Mouse (Mus musculus): Measurements from ENCODE around the gene Gtf2a1. TPM values are rescaled to one million over a fixed set of nuclear protein-coding genes. Genes with fewer than 3 reads are reported as not detected.
"Not testable (repeated sequence)": the region's sequence is repeated elsewhere in the genome, so short reads cannot be mapped to it uniquely, and the experiment has no call there.

The Gtf2a1 gene
- polyA plus RNA-seq, 1 experiment from 2014 or later = 57.8 TPM

DNA sequence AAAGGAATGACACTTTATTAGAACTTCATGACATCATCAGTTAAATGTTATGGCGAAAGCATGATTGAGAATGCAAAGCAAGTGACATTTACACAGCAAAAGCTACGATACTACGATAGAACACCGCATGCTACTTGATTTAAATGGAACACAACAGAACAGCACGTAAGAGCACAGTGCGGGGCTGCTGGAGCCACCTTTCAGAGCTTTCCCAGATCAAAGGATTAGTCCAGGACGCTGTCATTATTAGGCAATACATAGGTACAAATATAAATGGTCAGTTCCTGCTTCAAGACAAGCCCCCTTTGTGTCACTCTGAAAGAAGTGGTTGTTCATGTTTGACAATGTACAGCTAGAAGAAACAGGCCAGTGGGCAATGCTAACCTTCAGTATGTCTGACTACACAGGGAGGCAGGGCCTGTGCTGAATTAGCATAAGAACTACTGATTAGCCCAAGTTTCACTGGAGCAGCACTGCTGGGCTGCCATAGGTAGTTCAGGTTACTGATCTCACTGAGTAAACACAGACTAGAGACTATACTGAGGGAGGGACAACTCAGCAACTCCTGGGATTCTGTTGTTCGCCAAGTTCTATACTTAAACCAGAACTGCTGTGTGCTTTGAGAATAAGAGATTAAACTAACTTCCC is 32.8 kb downstream of the Gtf2a1 start:
- WGBS = 93% methylated on average over 8 of the region's 8 CpGs
- not testable (repeated sequence) for H3K9ac ChIP-seq; H3K9me3 ChIP-seq (ENCODE audit: control insufficient read depth, low read length)

DNA sequence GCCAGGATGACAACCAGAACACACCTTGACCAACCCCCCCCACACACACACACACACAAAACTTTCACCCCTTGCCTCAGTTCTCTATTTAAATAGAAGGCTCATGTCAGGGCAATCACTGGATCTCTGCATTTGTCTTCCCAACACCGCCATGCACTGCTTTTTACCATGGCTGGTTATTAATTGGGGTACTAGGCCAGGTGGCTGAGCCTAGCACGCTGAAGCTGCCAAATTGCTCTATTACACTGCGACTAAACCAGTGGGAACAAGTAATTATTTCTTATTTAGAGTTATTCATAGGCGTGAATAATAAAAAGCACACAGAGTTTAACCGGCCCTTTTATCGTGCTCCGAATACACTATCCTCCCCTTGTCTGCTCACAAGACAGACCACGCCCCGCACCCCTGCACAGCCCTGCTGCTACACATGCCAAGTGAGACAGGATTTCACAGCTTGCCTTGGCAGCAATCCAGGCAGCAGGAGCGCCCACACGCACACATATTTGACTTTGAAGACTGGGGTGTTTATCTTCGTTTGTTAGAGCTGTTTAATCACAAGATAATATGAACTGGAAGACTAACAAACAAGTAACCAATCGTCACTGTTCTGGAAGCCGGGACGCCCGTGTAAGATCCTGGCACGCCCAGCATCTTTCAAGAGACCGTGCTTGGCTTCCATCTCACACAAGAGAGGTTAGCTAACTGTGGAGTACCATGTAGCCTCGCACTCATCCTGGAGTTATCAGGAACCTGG is 38.3 kb downstream of the Gtf2a1 start:
- Histone ChIP-seq H3K27ac (no peak overlapping the region), H3K4me3 (replicated peaks; ENCODE audit: low read length) (no peak overlapping the region), H3K9me3 (ENCODE audit: control insufficient read depth, low read length) (no peaks in the 10 kb centered on the region), H3K9ac (no peak overlapping the region), H3K4me1 (replicated peaks; ENCODE audit: control insufficient read depth, insufficient read depth, low read length) (peaks cover 12% of the 10 kb centered on the region), H3K27me3 (ENCODE audit: control insufficient read depth, insufficient read depth, low read length) (no peaks in the 10 kb centered on the region), H3K4me2 (replicated peaks) (peak overlapping the region; percentile 34), H3K36me3 (replicated peaks; ENCODE audit: control insufficient read depth, insufficient read depth) (peaks cover 3% of the 10 kb centered on the region)
- peak; percentile 67 for DNase-seq (ENCODE audit: low spot score)
- ATAC-seq (ENCODE audit: low FRiP score) = peak; percentile 84
- 41% methylated on average over 19 of the region's 19 CpGs for WGBS

More for the DNA sequence above, 32.8 kb downstream of the Gtf2a1 start:
- H3K36me3 ChIP-seq (replicated peaks; ENCODE audit: control insufficient read depth, insufficient read depth) = peaks cover 37% of the 10 kb centered on the region
- not testable (repeated sequence) for H3K27me3 ChIP-seq (ENCODE audit: control insufficient read depth, insufficient read depth, low read length); H3K4me1 ChIP-seq (replicated peaks; ENCODE audit: control insufficient read depth, insufficient read depth, low read length); DNase-seq (ENCODE audit: low spot score); H3K4me2 ChIP-seq (replicated peaks); ATAC-seq (ENCODE audit: low FRiP score); H3K4me3 ChIP-seq (replicated peaks; ENCODE audit: low read length); H3K27ac ChIP-seq

DNA sequence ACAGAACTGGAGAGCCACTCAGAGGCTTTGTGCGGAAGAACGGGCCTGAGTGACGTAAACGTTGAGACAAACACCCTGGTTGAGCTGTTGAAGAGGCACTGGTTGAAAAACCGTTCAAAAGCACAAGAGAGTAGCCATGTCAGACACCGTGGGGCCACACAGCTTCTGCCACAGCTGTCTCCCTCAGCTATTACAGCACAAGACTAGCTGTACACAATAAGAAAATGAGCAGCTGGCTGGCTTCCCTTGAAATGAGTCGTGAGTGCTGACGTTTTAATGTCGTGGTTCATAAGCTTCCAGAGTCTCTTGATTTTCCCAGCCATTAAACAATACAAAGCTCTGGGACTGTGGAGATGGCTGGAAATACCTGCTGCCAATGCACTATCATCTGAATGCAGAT is 40.8 kb downstream of the Gtf2a1 start:
- DNase-seq (ENCODE audit: low spot score) (no peak), ATAC-seq (ENCODE audit: low FRiP score) (no peak)
- H3K4me3 ChIP-seq (replicated peaks; ENCODE audit: low read length) = no peak overlapping the region
- 62% methylated on average over 9 of the region's 9 CpGs for WGBS
- no peaks in the 10 kb centered on the region for H3K27me3 ChIP-seq (ENCODE audit: control insufficient read depth, insufficient read depth, low read length)
- H3K4me2 ChIP-seq (replicated peaks) = no peak overlapping the region
- no peaks in the 10 kb centered on the region for H3K36me3 ChIP-seq (replicated peaks; ENCODE audit: control insufficient read depth, insufficient read depth)
- H3K27ac ChIP-seq = no peak overlapping the region
- no peak overlapping the region for H3K9ac ChIP-seq
- H3K9me3 ChIP-seq (ENCODE audit: control insufficient read depth, low read length) = no peaks in the 10 kb centered on the region
- H3K4me1 ChIP-seq (replicated peaks; ENCODE audit: control insufficient read depth, insufficient read depth, low read length) = peaks cover 12% of the 10 kb centered on the region

DNA sequence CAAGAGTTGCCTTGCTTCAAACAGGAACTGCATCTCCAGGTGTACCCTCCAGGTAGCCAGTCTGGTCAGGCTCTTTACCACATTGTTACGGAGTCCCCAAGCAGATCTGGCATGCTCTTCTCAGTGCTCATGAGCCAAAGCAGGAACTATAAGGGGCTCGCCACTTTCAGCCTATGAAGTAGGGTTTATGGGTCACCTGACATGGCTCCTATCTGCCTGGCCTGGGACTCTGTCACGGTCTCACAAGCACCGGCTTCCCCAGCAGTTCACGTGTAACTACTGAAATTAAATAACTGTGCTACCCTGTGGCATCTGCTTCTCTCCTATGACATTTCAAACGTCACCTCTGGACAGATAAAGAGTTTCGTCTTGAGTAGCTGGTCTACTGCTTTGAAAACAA is 50.1 kb downstream of the Gtf2a1 start:
- no peak for ATAC-seq (ENCODE audit: low FRiP score)
- 90% methylated on average over 7 of the region's 7 CpGs for WGBS
- no peak for DNase-seq (ENCODE audit: low spot score)
- H3K36me3 ChIP-seq (replicated peaks; ENCODE audit: control insufficient read depth, insufficient read depth) = no peaks in the 10 kb centered on the region
- H3K4me2 ChIP-seq (replicated peaks) = no peak overlapping the region
- no peaks in the 10 kb centered on the region for H3K4me1 ChIP-seq (replicated peaks; ENCODE audit: control insufficient read depth, insufficient read depth, low read length)
- no peak overlapping the region for H3K4me3 ChIP-seq (replicated peaks; ENCODE audit: low read length)
- no peak overlapping the region for H3K9ac ChIP-seq
- H3K27ac ChIP-seq = no peak overlapping the region
- H3K27me3 ChIP-seq (ENCODE audit: control insufficient read depth, insufficient read depth, low read length) = no peaks in the 10 kb centered on the region
- no peaks in the 10 kb centered on the region for H3K9me3 ChIP-seq (ENCODE audit: control insufficient read depth, low read length)

DNA sequence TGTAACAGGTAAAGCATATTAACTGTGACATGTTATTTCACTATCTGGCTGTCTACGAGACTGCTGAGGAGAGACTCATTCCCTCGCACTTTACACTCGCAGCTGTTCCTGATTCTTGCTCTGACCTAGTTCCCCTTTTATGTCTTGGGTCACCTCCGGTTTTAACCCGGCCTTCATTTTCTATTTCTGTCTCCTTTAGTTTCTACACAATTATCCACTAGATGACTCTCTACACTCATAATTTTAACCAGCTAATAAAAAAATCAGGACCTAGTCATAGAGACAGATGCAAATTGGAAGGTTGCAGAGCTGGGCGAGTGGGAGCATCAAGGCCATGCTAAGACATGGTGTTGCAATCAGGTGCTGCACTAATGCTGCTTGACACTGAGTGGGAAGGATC is 55.8 kb downstream of the Gtf2a1 start:
- Histone ChIP-seq H3K36me3 (replicated peaks; ENCODE audit: control insufficient read depth, insufficient read depth) (no peaks in the 10 kb centered on the region), H3K4me2 (replicated peaks) (no peak overlapping the region), H3K9ac (no peak overlapping the region), H3K27ac (no peak overlapping the region), H3K27me3 (ENCODE audit: control insufficient read depth, insufficient read depth, low read length) (no peaks in the 10 kb centered on the region), H3K4me3 (replicated peaks; ENCODE audit: low read length) (no peak overlapping the region), H3K9me3 (ENCODE audit: control insufficient read depth, low read length) (no peaks in the 10 kb centered on the region), H3K4me1 (replicated peaks; ENCODE audit: control insufficient read depth, insufficient read depth, low read length) (no peaks in the 10 kb centered on the region)
- ATAC-seq (ENCODE audit: low FRiP score) = no peak
- no peak for DNase-seq (ENCODE audit: low spot score)
- WGBS = 95% methylated on average over 6 of the region's 6 CpGs

DNA sequence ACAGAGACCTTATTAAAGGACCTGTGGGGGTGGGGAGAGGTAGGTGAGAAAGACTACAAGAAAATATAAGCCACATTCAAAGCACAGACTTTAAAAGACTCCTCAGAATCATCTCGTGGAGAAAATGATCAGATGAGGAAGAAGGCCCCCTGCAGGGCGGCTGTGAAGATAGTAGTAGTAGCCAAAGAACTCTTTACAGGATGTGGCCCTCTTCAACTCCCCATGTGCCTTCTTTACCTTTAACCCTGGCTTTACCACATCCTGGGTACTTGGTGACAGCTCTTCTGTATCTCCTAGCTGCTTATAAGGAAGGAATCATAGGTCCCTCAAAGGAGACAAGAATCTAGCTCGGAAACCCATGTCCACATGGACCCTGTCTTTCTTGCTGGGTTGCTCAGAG is 66.7 kb downstream of the Gtf2a1 start:
- no peak overlapping the region for H3K27ac ChIP-seq
- H3K27me3 ChIP-seq (ENCODE audit: control insufficient read depth, insufficient read depth, low read length) = no peaks in the 10 kb centered on the region
- H3K4me1 ChIP-seq (replicated peaks; ENCODE audit: control insufficient read depth, insufficient read depth, low read length) = no peaks in the 10 kb centered on the region
- 72% methylated on average over 3 of the region's 3 CpGs for WGBS
- DNase-seq (ENCODE audit: low spot score) (no peak), ATAC-seq (ENCODE audit: low FRiP score) (no peak)
- no peak overlapping the region for H3K9ac ChIP-seq
- no peaks in the 10 kb centered on the region for H3K36me3 ChIP-seq (replicated peaks; ENCODE audit: control insufficient read depth, insufficient read depth)
- H3K4me2 ChIP-seq (replicated peaks) = no peak overlapping the region
- no peak overlapping the region for H3K4me3 ChIP-seq (replicated peaks; ENCODE audit: low read length)
- no peaks in the 10 kb centered on the region for H3K9me3 ChIP-seq (ENCODE audit: control insufficient read depth, low read length)

DNA sequence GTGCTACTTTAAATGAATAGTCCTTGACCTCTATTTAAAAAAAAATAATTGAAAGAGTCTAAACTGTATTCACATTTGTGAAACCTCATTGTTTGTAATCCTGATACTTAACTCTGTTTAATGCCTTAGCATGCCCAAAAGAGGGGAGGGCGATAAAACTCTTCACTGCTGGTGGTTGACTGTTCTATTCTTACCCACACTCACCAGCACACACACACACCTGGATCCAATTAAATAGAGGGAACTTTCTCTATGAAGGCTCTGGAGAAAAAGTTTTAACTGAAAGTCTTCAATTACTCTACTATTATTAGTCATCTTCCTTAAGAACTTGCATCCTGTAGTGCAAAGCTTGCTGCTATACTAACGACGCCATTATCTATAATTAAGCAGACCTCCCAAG is 72.5 kb downstream of the Gtf2a1 start:
- H3K4me3 ChIP-seq (replicated peaks; ENCODE audit: low read length) = no peak overlapping the region
- no peak for DNase-seq (ENCODE audit: low spot score)
- WGBS = 69% methylated on average over 3 of the region's 3 CpGs
- no peaks in the 10 kb centered on the region for H3K4me1 ChIP-seq (replicated peaks; ENCODE audit: control insufficient read depth, insufficient read depth, low read length)
- H3K27me3 ChIP-seq (ENCODE audit: control insufficient read depth, insufficient read depth, low read length) = no peaks in the 10 kb centered on the region
- H3K27ac ChIP-seq = no peak overlapping the region
- no peaks in the 10 kb centered on the region for H3K36me3 ChIP-seq (replicated peaks; ENCODE audit: control insufficient read depth, insufficient read depth)
- H3K4me2 ChIP-seq (replicated peaks) = no peak overlapping the region
- no peak overlapping the region for H3K9ac ChIP-seq
- no peaks in the 10 kb centered on the region for H3K9me3 ChIP-seq (ENCODE audit: control insufficient read depth, low read length)
- no peak for ATAC-seq (ENCODE audit: low FRiP score)

DNA sequence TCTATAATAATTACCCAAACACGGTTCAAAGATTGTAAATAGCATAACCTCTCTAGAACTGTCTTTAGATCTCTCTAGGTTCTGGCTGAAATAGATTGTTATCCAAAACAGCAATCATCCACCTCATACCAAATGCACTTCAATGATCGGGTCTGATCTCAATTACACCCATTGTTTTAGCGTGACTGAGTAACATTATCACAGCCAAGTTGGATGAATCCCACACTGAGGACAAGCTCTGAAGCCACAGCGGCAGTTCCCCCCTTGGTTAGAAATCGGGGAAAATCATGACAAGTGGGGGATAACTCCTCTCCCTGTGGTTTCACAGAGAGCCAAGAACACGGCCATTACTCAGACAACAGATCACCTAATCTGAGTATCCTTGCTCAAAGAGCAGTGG is 76.3 kb downstream of the Gtf2a1 start:
- 0 out of 2 replicates have a peak, but pooled peaks cover 4% of the 10 kb centered on the region for H3K4me1 ChIP-seq (replicated peaks; ENCODE audit: control insufficient read depth, insufficient read depth, low read length)
- no peak overlapping the region for H3K4me2 ChIP-seq (replicated peaks)
- H3K36me3 ChIP-seq (replicated peaks; ENCODE audit: control insufficient read depth, insufficient read depth) = no peaks in the 10 kb centered on the region
- no peaks in the 10 kb centered on the region for H3K9me3 ChIP-seq (ENCODE audit: control insufficient read depth, low read length)
- H3K9ac ChIP-seq = no peak overlapping the region
- no peak for DNase-seq (ENCODE audit: low spot score)
- no peak for ATAC-seq (ENCODE audit: low FRiP score)
- no peaks in the 10 kb centered on the region for H3K27me3 ChIP-seq (ENCODE audit: control insufficient read depth, insufficient read depth, low read length)
- no peak overlapping the region for H3K27ac ChIP-seq
- no peak overlapping the region for H3K4me3 ChIP-seq (replicated peaks; ENCODE audit: low read length)
- WGBS = 70% methylated on average over 6 of the region's 6 CpGs

DNA sequence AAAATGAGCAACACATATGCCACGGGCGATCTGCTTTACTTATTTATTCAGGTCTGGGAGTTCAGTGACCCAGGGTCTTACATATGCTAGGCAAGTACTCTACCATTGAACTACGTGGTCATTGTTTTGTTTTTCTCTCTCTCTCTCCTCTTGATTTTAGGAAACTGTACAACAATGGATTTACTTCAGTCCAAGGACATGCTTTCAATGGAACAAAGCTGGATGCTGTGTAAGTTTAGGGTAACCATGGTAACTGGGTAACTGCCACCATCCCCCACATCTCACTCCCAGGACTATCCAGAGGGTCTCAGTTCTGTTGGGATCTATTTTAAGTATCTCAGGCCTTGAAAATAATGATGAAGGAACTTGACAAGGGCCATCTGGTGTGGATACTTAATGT is 78.5 kb downstream of the Gtf2a1 start:
- DNase-seq (ENCODE audit: low spot score) (no peak), ATAC-seq (ENCODE audit: low FRiP score) (no peak)

More for the DNA sequence above, 78.5 kb downstream of the Gtf2a1 start:
- Histone ChIP-seq H3K4me1 (replicated peaks; ENCODE audit: control insufficient read depth, insufficient read depth, low read length) (0 out of 2 replicates have a peak, but pooled peaks cover 4% of the 10 kb centered on the region), H3K9me3 (ENCODE audit: control insufficient read depth, low read length) (no peaks in the 10 kb centered on the region), H3K9ac (no peak overlapping the region), H3K27ac (no peak overlapping the region), H3K36me3 (replicated peaks; ENCODE audit: control insufficient read depth, insufficient read depth) (no peaks in the 10 kb centered on the region), H3K27me3 (ENCODE audit: control insufficient read depth, insufficient read depth, low read length) (no peaks in the 10 kb centered on the region), H3K4me2 (replicated peaks) (no peak overlapping the region), H3K4me3 (replicated peaks; ENCODE audit: low read length) (no peak overlapping the region)
- 32% methylated on average over 3 of the region's 3 CpGs for WGBS

Data from hindbrain, embryonic 14.5 days (tissue).